Mouse (Mus musculus): Measurements from ENCODE around the gene Heatr4.

DNA sequence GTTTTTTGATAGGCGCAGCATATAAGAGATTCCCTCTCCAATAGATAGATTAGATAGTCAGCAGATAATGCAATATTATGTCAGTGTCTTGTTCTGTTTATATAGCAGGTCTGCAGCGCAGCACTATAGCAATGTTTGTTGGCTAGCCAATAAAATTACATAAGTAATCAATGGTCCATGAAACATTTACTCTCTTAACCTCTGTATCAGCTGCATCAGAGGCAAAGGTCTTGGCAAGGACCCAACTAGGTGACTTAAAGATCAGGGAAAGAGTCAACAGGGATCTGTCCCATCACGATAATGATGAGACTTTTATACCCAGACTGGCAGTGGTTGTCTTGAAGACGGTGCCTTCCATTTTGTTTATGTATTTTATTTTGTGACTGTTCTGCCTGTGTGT lies 48.2 kb upstream of the Heatr4 start:
- TF ChIP-seq CTCF (IDR thresholded peaks at IDR 0.05; ENCODE audit: extremely low read depth, insufficient read length, insufficient replicate concordance, low read depth, low read length) (no peak), POLR2A (IDR thresholded peaks at IDR 0.05; ENCODE audit: low read depth, low read length) (no peak)

Data from small intestine, adult 2 months (tissue).